Mouse (Mus musculus) lung, adult 2 months (tissue): Measurements from ENCODE around the gene Ppard.
A peak's percentile ranks its signal among the peaks of the same experiment; 100 is the strongest.

ENCODE experiments used
- CTCF ChIP-seq: fragments of 200-500 bp; IDR thresholded peaks from 2 replicates; pipeline ENCODE4 v1.5.1; 2011; ENCODE audit warnings: mild to moderate bottlenecking, low read length, control low read depth; ENCODE audit not compliant: insufficient read depth
- POLR2A ChIP-seq: fragments of 200-500 bp; IDR thresholded peaks from 2 replicates; pipeline ENCODE4 v1.6.1; 2011; ENCODE audit warnings: low read depth, mild to moderate bottlenecking, control low read depth, low read length, borderline replicate concordance; ENCODE audit errors: extremely low read depth

DNA sequence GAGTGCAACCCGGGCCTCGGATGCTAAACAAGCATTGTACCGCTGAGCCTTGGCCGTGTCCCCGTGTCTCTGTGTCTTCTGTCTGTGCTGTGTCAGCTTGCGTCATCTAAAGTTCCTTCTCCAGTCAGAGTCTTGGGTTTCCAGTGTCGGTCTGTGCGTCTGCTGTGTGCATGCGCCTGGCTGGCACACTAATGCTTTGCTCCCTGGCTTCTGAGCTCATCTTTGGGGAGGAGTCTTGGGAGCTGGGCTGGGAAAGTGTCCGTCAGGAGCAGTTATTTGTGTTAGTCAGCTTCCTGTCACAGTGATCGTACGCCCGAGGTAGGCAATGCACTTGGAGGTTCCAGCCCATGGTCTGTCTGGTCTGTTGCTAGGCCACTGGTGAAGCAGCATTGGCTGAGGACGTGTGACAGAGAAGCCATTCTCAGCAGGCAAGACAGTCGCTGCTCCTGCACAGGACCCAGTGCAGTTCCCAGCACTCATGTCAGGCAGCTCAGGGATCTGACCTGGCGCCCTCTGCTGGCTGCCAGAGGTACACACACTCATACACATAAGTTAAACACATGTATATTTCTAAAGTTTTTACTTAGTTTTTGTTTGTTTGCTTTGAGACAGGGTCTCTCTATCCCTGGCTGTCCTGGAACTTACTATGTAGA, 27.5 kb downstream of the Ppard start:
- TF ChIP-seq CTCF (peak; percentile 58), POLR2A (no peak)
